Mouse (Mus musculus): ENCODE measurements around the gene Cpne5. TPM values are rescaled to one million over a fixed set of nuclear protein-coding genes. Genes with fewer than 3 reads are reported as not detected.

Gene Cpne5
- polyA plus RNA-seq, 1 experiment, result 42.2 TPM

- TF ChIP-seq GATA1 (IDR thresholded peaks at IDR 0.05; ENCODE audit: low read length), result no peak
These were observed 23.8 kb upstream of the Cpne5 start for GRCm38 (mm10) chr17:29261603-29262258.

GRCm38 (mm10) chr17:29260501-29260900, 22.5 kb upstream of the Cpne5 start:
- no peak for TF ChIP-seq GATA1 (IDR thresholded peaks at IDR 0.05; ENCODE audit: low read length)

GRCm38 (mm10) chr17:29259489-29259888, 21.5 kb upstream of the Cpne5 start:
- no peak for TF ChIP-seq GATA1 (IDR thresholded peaks at IDR 0.05; ENCODE audit: low read length)

GRCm38 (mm10) chr17:29258921-29259320, 21.0 kb upstream of the Cpne5 start:
- no peak for TF ChIP-seq GATA1 (IDR thresholded peaks at IDR 0.05; ENCODE audit: low read length)

- no peak for TF ChIP-seq GATA1 (IDR thresholded peaks at IDR 0.05; ENCODE audit: low read length)
These were observed 20.1 kb upstream of the Cpne5 start for GRCm38 (mm10) chr17:29258025-29258558.

- no peak for TF ChIP-seq GATA1 (IDR thresholded peaks at IDR 0.05; ENCODE audit: low read length)
These were observed 19.1 kb upstream of the Cpne5 start for GRCm38 (mm10) chr17:29257001-29257511.

GRCm38 (mm10) chr17:29256507-29256906, 18.5 kb upstream of the Cpne5 start:
- TF ChIP-seq GATA1 (IDR thresholded peaks at IDR 0.05; ENCODE audit: low read length), result no peak

GRCm38 (mm10) chr17:29253684-29254083, 15.7 kb upstream of the Cpne5 start:
- no peak for TF ChIP-seq GATA1 (IDR thresholded peaks at IDR 0.05; ENCODE audit: low read length)

- no peak for TF ChIP-seq GATA1 (IDR thresholded peaks at IDR 0.05; ENCODE audit: low read length)
These were observed 15.3 kb upstream of the Cpne5 start for GRCm38 (mm10) chr17:29253236-29253635.

GRCm38 (mm10) chr17:29251608-29252390, 13.8 kb upstream of the Cpne5 start:
- TF ChIP-seq GATA1 (IDR thresholded peaks at IDR 0.05; ENCODE audit: low read length), result no peak

- no peak for TF ChIP-seq GATA1 (IDR thresholded peaks at IDR 0.05; ENCODE audit: low read length)
These were observed 11.5 kb upstream of the Cpne5 start for GRCm38 (mm10) chr17:29249512-29249911.

- TF ChIP-seq GATA1 (IDR thresholded peaks at IDR 0.05; ENCODE audit: low read length), result no peak
These were observed 9.9 kb upstream of the Cpne5 start for GRCm38 (mm10) chr17:29247881-29248280.

GRCm38 (mm10) chr17:29246602-29247001, 8.6 kb upstream of the Cpne5 start:
- no peak for TF ChIP-seq GATA1 (IDR thresholded peaks at IDR 0.05; ENCODE audit: low read length)

GRCm38 (mm10) chr17:29245725-29246124, 7.8 kb upstream of the Cpne5 start:
- no peak for TF ChIP-seq GATA1 (IDR thresholded peaks at IDR 0.05; ENCODE audit: low read length)

GRCm38 (mm10) chr17:29244912-29245311, 6.9 kb upstream of the Cpne5 start:
- no peak for TF ChIP-seq GATA1 (IDR thresholded peaks at IDR 0.05; ENCODE audit: low read length)

- TF ChIP-seq GATA1 (IDR thresholded peaks at IDR 0.05; ENCODE audit: low read length), result no peak
These were observed 516 bp upstream of the Cpne5 start for GRCm38 (mm10) chr17:29238421-29238945.

Measured in G1E-ER4 (cell line).